Mouse (Mus musculus): Measurements from ENCODE around the gene Lmod2.

Lmod2 gene

DNA sequence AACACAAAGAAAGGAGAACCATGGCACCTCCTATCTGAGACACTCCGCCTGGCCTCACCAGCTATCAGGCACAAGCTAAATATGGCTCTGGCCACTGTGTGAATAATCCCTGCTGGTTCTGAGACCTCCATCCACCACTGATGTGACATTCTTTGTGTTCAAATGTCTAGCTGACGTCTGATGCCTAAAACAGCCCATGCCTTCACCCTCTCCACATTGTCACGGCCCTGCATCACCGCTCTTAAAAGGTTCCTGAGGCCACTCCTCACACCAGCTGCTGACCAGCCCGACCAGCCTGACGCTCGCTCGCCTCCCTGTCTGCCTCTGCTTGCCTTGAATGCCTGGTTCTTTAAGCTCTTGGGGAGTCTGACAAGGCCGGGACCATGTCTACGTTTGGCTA lies at the start of gene Lmod2:
TSS of gene Lmod2 (plus strand) at position 263 of the 400 bp plus-strand sequence.
- in situ Hi-C loops (cut with MboI, MseI): no loop called here

DNA sequence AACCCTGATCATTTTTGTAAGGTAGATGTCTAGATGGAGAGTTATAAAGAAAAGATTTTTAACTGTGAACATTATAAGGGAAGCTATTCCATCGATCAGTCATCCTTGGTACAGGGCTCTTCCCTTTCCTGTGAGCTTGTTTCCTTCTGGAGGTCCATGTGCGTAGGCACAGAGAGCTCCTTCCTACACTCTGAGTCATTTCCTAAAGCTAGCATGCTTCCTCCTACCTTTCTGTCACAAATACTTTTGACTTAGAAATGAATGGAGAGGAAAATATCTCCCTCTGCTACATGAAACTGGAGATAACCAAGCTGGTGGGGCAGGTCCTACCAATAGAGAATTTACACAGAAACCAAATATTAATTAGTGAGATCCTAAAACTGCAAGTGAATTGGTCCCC lies 47.8 kb upstream of the Lmod2 start:
- in situ Hi-C loops (cut with MboI, MseI): no loop called here

DNA sequence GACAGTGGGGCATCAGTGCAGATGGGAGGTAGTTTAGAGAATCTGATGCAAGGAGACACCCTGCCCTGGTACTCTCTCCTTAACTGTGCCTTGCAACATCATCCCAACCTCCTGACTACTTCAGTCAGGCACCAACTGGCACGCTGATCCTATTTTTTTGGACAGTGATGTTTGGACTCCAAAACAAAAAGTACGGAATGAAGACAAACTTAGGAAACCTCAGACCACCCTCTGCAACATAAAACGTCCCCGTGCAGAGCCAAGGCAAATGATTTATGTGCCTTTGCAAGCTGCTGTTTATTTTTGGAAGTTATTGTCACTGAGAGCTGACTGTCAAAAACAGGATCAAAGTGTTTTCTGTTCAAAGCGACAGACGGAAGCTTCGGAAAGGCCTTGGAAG lies 45.5 kb upstream of the Lmod2 start:
- in situ Hi-C loops (cut with MboI, MseI): no loop called here

DNA sequence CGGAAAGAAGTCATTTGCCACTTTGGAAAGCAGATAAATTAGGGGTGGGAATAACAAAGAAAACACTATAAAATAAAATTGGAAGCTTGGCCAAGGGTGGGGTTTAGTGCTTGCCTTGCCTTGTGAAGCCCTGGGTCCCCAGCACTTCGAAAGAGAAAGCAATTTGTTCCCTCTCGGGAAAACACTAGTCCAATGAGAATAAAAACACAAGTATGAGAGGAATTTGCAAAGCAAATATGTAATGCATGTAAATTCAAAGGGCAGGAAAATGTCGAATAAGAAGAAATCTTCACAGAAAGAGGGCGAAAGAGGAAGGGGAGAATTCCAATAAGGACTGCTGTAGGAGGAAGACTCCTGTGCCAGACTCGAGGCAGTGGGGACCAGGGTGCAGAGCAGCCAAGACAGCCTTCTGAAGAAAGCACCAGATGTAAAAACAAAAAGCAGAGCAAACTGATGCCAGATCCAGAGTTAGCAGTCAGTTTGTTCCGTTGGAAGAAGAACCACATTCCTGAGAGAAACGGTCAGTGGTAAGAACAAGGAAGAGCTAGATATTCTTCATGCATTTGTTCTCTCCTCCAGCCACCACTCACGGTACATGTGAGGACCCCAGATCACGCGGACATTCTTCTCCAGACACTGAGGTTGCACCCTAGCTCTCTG lies 43.0 kb upstream of the Lmod2 start:
- in situ Hi-C loops (cut with MboI, MseI): no loop called here

DNA sequence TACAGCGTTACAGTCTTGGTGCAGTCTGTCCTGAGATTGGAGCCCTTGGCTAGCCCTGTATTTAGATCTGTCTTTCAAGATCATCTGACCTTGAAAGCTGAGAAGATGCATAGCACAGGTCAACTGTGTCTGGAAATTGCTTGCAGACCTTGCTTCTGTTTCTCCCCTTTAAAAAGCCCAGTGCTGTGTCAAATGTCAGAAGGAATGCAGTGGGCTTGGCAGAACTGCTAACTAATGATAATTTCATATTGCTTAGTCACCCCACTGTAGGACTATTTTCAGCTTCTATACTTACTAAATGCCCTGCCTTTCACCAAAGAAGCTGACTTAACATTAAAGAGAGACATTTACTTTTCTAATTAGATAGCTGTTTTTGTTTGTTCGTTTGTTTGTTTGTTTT lies 42.1 kb upstream of the Lmod2 start:
- in situ Hi-C loops (cut with MboI, MseI): no loop called here

DNA sequence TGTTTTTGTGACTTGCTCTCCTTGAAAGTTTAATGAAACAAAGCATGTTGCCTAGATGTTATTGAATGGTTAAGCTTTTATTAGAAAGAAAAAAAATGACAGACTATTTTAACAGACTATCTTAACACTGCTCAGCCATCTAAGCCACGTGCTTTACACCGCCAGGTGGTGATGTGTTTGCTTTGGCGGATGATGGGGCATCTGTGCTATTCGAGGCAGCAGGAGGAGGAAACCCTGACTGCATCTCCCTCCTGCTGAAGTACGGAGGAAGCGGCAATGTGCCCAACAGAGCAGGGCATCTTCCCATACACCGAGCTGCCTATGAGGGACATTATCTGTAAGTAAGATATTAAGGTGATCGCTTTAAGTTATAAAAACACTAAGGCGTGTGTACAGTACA lies 33.5 kb upstream of the Lmod2 start:
- in situ Hi-C loops (cut with MboI, MseI): no loop called here

DNA sequence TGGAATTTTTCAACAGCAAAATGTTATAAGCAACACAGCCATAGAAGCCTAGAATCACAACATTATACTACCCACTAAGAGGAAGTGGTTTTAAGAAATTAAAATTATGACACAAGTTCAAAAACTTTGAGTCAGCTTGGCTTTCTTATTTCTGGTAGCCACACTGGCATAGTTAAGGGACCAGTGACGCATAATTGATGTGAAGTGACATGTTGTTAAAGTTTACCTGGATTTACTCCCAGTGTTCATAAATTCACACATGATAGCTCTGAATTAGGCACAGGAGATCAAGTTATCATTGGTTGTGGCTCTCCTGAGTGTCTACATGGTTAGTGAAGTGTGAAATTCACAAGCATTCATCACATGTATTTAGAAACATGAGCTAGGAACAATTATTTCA lies 32.7 kb upstream of the Lmod2 start:
- in situ Hi-C loops (cut with MboI, MseI): no loop called here

DNA sequence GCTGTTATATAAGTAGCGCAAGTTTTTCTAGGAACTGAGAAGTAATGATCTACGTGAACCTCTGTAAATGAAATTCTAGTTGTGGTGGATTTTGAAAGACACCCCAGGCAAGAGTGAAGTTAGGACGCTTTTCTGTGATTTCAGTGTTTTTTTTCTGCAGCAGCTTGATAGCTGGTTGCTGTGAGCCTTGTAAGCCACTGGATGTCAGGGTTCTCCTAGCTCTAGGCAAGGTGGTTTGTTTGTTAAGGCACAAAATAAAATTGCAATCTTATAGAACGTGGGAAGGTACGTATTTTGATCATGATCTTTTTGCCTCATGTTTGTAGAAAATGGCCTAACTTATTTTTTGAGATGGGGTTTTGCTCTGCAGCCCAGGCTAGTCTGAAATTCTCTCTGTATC lies 28.6 kb upstream of the Lmod2 start:
- in situ Hi-C loops (cut with MboI, MseI): no loop called here

DNA sequence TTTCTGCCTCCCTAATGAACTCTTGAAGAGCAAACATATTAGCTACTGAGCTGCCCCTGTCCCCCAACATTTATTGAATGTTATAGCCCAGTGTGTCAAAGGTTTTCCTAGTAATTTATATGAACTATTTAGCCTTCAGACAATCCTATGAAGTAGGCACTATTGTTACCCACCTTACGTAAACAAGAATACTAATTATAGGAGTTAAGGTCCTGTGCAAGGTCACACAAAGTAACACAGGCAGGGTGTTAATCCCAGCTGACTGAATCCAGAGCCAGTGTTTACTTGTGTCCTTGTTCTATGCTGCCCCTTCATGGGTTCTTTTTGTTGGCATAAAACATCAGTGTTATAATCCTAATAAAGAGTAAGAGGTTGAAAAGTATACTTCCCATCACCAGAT lies 27.9 kb upstream of the Lmod2 start:
- in situ Hi-C loops (cut with MboI, MseI): no loop called here

DNA sequence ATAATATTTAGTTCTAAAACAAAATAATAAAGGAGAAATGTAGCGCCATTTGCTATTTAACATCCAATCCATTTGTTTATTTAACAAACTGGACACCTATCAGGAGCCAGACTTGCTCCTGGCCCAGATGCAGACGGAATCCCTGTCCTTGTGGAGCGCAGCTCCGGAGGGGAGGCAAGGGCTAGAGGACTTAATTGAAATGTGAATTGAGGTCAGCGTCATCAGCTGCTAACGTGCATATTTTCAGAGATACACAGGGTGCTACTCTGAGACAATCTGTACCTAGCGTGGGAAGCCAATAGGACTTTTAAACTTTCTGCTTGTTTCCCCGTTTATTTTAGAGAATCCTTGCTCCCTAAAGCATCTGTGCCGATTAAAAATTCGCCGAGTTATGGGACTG lies 27.3 kb upstream of the Lmod2 start:
- in situ Hi-C loops (cut with MboI, MseI): no loop called here

DNA sequence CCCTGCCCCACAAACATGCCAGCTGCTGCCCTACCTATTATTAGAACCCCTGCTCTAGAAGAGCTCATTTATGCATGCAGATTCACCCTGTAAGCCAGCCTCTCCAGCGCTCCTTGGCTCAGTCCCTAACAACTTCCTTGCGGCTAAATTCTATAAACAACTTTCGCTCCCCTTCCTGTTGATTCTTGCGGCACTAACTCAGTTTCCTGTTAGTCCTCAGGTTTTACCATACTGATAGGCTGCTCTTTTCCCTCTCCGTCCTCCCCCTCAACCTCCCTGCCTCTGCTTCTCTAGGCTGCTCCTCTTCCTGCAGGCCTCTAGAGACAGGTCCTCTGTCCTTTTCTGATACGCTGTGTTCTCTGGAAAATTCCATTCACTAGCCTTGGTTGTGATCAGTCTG lies 26.4 kb upstream of the Lmod2 start:
- in situ Hi-C loops (cut with MboI, MseI): no loop called here

DNA sequence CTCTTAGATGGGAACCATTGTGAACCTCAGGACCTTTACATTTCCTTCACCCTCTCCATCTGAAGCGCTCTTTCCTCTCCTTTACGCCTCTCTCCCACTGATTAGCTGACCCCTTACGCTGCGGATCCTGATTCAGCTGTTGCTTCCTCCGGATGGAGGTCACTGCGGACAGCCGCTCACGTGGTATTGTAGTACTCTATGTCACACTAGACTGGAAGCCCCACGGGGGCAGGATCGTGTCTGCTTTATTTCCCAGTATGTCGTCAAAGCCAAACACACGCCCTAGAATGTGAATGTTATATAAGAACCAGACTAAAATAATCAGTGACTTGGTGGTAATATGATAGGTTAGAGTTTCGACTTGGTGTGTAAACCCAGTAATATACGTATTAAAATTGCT lies 25.1 kb upstream of the Lmod2 start:
- in situ Hi-C loops (cut with MboI, MseI): no loop called here

DNA sequence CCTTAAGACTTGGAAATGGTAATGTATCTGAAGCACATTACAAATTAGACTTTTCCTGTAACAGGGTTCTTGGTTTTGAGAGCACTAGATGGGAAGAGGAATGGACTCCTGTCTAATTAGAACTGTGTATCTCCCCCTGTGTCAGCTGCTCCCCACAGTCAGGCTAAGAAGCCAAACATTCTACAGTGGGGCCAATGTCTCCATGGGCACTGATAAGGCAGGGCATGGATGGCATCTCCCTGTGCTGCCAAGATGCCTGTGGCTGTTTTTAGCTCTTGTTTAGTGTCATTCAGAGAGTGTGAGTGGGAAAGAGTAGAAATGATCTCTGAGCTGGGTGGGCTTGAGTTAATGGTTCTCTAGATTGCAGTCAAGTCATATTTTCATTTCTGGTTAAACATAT lies 24.2 kb upstream of the Lmod2 start:
- in situ Hi-C loops (cut with MboI, MseI): no loop called here

DNA sequence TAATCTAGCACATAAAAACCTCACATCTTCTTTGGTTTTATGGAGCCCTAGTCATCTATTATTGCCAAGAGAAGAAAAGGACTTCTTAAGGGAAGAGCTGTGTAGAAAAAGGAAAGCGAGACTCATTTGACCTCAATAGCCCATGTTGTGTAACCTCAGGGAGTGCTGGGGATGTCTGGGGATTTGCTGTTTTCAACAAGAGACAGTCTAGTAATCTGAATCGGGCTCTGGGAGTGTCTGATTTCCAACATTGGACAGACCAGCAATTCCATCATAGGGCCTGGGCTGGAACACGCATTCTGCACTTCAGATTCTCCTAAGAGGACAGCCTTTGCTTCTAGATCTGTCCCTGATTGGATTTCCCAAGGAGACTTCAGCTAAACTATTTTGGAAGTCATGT lies 14.1 kb upstream of the Lmod2 start:
- in situ Hi-C loops (cut with MboI, MseI): no loop called here

DNA sequence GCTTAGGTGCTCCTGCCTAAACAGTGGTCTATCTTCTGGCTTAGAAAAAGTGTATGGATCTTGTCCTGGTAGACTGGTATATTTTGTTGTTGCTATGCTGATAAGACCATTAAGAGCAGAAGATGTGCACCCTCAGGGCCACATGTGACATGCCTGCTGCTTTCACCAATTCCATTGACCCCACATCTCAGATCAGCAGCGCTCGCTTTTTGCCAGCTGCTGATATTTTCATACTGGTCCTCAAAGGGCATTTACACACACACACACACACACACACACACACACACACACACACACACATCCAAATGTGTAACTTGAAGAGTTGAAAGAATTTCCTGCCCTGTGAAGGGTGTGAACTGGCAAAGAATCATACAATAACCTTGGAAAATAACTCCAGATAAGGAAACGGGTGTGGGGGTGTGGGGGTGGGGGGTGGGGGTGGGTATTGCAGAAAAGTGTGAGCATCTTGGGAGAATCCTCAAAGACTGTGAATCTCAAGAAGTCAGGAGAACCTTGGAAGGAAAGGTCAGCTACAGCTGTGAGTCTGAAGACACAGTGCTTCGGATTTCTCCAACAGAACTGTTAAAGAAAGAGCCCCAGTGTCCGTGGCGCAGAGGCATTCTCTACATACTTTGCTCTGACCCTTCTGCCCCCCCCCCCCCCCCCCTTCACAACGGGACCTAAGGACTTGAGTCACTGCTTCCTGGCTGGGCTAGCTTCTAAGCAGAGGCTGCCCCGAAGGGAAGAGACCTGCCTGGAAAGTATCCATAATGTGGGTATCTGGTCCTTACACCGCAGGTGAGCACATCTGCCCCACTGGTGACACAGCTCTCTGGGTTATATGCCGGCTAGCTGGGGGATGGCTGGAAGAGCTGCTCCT lies 11.9 kb upstream of the Lmod2 start:
- in situ Hi-C loops (cut with MboI, MseI): no loop called here

DNA sequence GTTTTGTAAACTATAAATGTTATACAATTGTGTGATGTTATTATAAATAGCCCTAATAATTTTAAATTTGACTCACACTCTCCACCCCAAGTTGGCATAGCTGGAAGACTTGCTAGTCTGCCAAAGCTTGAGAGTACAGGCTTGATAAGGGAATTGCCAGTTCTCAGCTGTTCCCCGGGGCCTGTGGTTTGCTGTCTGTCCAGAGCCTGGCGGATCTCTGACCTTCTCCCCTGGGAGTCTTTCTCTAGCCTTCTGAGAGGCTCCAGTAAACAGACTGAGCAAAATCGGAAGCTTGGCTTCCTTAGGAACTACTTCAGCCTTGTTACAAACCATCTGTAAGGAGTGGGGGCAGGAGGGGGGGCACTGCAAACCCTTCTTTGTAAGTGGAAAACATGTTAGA lies 10.7 kb upstream of the Lmod2 start:
- in situ Hi-C loops (cut with MboI, MseI): no loop called here

DNA sequence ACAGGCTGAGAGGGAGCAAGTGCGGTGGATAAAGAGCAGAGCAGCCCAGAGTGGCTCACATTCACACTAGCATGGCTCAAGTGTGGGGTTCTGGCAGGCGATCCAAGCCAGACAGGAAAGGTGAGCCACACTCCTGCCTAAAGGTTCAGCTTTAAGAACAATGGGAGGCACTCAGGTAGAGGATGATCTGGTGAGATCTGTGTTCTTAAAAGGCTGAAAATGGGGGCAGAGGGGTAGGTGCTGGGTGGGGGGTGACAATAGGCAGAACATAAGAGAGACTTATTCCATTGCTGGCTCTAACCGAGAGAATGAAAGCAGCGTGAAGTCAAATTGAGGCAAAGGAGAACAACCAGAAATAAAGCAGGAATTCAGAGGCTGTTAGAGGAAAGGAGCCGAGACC lies 7.3 kb upstream of the Lmod2 start:
- in situ Hi-C loops (cut with MboI, MseI): no loop called here

DNA sequence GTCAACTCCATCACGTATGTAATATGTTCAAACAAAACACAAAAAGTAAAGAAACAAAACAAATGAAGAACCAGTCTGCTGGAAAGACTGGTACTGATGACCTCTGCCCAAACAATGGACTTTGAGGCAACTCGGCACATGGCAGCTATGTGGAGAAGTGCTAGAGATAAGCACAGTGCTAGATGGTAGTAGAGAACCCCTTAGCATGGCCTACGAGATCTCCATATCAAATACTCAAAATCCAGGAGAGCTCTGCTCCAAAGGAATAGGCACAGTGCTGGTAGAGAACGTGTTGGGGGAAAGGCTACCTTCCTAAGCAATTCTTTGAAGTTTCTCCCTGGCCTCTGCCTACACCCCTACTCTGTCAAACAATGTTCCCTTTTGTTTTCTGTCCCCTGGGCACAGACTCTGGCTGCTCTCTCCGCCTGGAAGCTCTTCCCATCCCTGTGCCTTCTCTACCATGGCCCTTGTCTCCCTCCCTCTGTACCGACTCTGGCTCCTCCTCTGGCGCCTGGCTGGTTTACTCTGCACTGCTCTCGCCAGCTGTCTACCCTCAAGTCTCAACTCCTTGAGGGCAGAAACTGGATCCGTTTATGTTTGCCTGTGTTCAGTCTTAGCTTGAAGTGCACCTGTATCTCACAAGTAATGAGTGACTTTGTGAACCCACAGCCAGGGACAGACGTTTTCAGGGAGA lies 5.9 kb upstream of the Lmod2 start:
- in situ Hi-C loops (cut with MboI, MseI): no loop called here

DNA sequence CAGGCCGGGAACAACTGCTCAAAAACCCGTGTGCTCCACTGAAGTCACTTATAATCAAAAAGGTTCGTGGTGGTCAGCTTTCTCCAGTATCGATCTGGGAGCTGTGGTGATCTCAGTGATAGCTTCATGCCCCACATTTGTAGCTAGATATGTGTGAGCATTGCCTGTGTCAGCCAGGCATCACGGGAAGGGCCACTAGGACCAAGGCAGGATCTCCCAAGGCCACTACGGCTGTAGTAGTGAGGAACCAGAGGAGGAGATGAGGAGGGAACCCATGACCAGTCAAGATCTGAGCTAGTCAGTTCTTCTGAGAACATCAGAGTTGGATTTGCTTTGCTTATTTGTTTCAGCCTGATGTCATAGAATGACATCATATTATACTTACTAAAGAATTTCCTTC lies 1.6 kb downstream of the Lmod2 start:
- in situ Hi-C loops (cut with MboI, MseI): no loop called here

DNA sequence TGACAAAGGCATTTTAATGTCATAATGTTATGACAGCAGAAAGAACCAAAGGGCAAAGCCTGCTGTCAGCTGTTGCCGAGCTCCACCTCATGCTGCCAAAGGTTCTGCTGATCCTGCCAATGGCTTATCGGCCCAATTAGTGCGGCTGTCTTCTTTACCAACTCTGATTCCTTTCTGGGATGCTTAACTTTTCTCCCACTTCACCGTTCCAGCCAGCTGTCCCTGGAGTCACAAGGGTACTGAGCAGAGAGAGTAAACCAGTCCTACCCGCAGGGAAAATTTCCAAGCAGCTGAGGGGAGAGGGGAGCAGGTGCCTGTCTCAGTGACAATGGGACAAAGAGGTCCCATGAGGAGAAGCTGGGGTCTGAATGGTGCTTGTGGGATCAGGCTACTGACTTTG lies 2.1 kb downstream of the Lmod2 start:
- in situ Hi-C loops (cut with MboI, MseI): no loop called here

DNA sequence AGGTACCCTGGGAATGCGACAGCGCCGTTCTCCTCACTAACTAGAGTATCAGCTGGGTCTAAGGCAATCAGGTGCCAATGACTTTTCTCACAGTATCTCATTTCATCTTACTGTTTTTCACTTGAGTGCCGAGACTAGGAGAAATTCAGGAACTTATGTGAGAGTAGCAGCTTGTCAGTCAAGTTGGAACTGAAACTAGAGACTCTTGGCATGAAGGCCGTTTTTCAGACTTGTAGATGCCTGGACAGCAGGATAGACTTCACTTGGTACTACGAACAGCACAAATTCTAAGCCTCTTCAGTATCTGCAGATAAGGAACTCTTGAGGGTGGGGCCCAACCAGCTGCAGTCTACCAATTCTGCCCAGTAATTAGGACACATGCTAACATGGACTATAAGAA lies 2.6 kb downstream of the Lmod2 start:
- in situ Hi-C loops (cut with MboI, MseI): no loop called here

DNA sequence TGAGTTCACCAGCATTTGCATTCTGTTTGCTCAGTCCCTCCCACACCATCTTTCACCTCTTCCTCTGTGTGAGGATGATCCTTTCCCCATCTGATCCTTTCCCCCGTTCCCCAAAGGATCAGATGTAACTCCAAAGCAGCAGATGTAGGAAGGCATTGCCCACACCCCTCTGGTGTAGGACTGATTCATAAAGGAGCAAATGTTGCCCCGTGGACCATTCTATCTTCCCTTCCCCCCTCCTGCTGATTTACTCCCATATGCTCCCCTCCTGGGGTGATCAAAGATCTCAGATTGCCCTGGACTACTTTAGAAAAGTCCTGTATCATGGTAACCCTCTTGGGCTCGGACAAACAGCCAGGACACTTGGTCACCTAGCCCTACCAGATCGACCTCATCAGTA lies 3.2 kb downstream of the Lmod2 start:
- in situ Hi-C loops (cut with MboI, MseI): no loop called here

DNA sequence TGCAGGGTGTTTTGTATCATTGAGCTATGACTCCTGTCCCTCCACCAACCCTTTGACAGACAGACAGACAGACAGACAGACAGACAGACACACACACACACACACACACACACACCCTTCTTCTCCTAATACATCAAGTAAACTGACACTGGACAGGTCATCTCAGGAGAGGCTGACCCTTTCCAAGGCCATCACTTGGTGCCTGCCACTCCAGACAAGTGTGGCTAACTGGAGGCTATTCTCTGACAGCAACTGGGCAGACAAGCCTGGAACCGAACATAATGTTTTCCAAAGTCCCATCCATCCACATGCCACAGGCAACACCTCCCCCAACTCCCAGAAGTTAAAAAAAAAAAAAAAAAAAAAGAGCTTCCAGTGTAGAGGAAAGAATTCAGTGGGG lies 4.1 kb downstream of the Lmod2 start:
- in situ Hi-C loops (cut with MboI, MseI): no loop called here
